Mouse (Mus musculus): ENCODE data around the gene Katna1. TPM values are rescaled to one million over a fixed set of nuclear protein-coding genes. Genes with fewer than 3 reads are reported as not detected.
"Not testable (repeated sequence)": the region's sequence is repeated elsewhere in the genome, so short reads cannot be mapped to it uniquely, and the experiment has no call there.

Gene Katna1
- total RNA-seq (2022), result 10 to 100 TPM; 10.1 to 14.0 (median 13.7) TPM

DNA sequence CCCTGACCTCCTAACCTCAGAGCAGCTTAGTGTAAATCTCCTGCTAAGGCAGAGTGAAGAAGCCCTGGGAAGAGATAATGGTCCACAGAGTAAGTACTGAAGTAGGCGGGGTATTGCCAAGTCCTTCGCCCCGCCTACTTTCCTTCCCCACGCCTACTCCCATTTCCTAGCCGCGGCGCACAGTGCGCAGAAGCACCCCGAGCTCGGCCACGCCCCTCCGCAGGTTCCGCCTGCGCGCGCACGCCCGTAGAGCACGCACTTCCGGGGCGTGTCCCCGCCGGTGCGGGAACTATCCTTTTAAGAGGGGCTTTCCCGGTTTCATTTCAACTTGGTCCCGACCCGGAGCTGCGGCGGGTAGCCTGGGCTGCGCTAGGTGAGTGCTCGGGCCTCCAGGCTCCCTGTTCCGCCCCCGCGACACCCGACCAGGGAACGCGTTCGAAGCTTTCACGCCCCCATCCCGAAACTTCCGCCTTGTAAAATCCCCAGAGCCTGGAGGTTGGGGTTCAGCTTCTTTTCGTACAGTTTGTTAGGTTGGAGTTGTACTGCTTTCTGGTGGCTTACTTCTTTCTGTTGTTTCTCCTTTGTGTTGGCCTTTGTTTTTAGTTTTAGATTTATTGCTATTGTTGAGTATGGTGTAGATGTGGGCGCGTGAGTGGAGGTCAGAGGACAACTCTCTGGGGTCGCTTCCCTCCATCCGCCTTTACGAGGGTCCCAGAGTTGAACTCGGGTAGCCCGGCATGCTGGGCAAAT is at the start of gene Katna1:
Gene Katna1 (plus strand): TSS at position 250 of the 750 bp plus-strand sequence.
- DNase-seq (ENCODE audit: low spot score), result peak; percentile 92

GRCm38 (mm10) chr10:7680731-7681301 is 45.0 kb upstream of the Katna1 start, which contains the start of the genes Pcmt1 and Lats1:
Gene Pcmt1, minus strand, starts transcription at chr10:7681136.
Gene Lats1, plus strand, starts transcription at chr10:7681214.
- peak; percentile 83 for DNase-seq (ENCODE audit: low spot score)

DNA sequence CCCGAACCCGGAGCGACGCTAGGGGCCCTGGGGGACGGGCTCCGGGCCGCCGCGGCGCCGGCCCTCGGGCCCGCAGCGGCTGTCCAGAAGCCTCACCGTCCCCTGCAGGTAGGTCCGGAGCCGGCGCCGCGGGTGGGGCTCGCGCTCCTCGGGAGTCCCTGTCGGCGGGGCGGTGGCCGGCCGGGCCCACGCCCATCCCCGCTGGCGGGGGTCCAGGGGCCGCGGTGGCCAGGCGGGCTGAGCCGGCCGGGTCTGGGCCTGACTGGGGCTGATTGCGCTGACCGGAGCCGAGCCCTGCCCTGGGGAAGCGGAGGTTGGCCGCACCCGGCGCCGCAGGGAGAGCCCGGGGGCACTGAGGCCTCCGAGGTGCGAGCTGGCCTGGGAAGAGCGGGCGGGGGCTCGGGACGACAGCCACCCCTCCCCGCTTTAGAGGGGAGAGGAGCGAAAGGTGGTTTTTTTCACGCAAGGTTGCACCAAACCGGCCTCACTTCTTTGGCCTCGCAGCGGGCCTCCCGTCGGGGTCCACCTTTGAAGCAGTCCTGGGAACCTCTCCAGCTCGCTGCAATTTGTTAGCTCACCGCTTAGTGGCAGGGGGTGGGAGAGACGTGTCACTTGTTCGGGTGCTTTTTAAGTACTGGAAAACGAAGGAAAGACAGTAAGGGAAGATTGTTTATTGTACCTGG is 44.3 kb upstream of the Katna1 start:
- peak; percentile 51 for DNase-seq (ENCODE audit: low spot score)

DNA sequence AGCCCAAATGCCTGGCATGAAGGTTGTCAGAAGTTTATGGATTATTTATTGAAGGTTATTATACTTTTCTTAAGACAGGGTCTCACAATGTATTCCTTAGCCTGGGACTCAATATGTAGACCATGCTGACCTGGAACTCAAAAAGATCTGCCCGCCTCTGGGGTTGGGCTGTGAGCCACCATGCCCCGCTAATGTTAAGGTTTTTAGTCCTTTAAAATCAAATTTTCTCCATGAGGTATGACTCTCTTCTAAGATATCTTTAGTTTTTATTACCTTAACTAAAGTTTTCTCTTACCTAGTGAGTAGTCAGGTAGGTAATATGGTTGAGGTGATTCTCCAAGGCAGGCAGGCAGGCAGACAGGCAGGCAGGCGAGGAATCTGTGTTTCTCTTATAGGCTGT is 43.6 kb upstream of the Katna1 start:
- DNase-seq (ENCODE audit: low spot score), result no peak

GRCm38 (mm10) chr10:7686902-7687301 is 38.9 kb upstream of the Katna1 start:
- DNase-seq (ENCODE audit: low spot score), result no peak

GRCm38 (mm10) chr10:7695286-7695685 is 30.5 kb upstream of the Katna1 start:
- DNase-seq (ENCODE audit: low spot score), result no peak

- no peak for DNase-seq (ENCODE audit: low spot score)
Measured at GRCm38 (mm10) chr10:7700120-7700519, 25.7 kb upstream of the Katna1 start.

DNA sequence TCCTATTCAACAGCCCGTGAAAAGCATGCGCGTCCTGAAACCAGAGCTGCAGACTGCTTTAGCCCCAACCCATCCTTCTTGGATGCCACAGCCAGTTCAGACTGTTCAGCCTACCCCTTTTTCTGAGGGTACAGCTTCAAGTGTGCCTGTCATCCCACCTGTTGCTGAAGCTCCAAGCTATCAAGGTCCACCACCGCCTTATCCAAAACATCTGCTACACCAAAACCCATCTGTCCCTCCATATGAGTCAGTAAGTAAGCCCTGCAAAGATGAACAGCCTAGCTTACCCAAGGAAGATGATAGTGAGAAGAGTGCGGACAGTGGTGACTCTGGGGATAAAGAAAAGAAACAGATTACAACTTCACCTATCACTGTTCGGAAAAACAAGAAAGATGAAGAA is 23.2 kb upstream of the Katna1 start:
- no peak for DNase-seq (ENCODE audit: low spot score)

DNA sequence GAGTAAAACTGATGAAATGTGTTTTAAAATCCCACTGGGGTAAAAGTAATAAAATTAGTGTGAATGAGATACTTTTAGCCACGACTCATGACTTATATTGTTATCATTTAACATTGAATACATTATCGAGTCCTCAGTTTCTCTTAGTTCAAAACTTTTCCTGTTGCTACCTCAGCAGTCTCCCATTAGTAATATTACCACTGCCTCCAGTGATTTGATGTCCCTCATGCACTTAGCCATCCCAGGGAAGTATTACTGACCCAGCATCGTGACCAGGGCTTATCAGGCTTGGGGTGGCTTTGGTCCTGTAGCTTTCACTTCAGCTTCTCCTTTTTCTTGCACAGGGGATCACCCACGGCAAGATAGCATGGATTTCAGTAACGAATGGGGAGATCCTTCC is 15.7 kb upstream of the Katna1 start:
- no peak for DNase-seq (ENCODE audit: low spot score)

GRCm38 (mm10) chr10:7712506-7712905 is 13.3 kb upstream of the Katna1 start:
- no peak for DNase-seq (ENCODE audit: low spot score)

- DNase-seq (ENCODE audit: low spot score), result no peak
Measured at GRCm38 (mm10) chr10:7715056-7715455, 10.7 kb upstream of the Katna1 start.

GRCm38 (mm10) chr10:7726501-7726812 is 657 bp downstream of the Katna1 start:
- DNase-seq (ENCODE audit: low spot score), result no peak

DNA sequence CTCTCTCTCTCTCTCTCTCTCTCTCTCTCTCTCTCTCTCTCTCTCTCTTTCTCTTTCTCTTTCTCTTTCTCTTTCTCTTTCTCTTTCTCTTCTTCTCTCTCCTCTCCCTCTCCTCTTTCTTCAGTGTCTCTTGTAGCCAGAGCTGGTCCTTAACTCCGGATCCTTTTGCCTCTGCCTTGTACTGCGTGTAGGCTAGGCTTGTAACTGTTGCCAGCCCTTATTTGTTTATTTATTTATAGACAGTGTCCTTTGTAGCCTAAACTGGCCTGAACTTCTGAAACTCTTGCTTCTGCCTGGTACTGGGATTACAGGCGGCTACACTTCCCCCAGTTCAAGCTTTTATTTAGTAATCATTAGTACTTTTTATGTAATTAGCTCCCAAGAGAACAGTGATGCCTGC is 1.2 kb downstream of the Katna1 start:
- no peak for DNase-seq (ENCODE audit: low spot score)

GRCm38 (mm10) chr10:7731582-7731981 is 5.8 kb downstream of the Katna1 start:
- DNase-seq (ENCODE audit: low spot score), result no peak

DNA sequence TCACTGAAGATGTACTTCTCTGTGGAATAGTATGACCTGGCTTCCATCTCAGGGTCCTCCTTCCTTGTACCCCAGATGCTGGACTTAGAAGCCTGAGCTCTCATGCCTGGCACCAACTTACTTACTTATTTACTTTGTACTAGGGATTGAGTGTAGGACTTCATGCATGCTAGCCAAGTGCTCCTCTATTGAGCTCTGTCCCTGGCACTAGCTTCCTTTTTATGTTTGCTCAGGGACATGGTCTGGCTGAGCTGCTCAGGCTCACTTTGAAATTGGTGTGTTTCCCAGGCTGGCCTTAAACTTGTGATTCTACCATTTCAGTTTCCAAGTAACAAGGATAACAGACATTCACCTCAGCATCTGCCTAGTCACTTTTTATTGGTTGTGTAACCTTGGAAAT is 11.3 kb downstream of the Katna1 start:
- no peak for DNase-seq (ENCODE audit: low spot score)

GRCm38 (mm10) chr10:7737914-7738313 is 12.1 kb downstream of the Katna1 start:
- DNase-seq (ENCODE audit: low spot score), result no peak

GRCm38 (mm10) chr10:7745528-7745927 is 19.7 kb downstream of the Katna1 start:
- not testable (repeated sequence) for DNase-seq (ENCODE audit: low spot score)

- no peak for DNase-seq (ENCODE audit: low spot score)
Measured at GRCm38 (mm10) chr10:7748752-7749151, 23.0 kb downstream of the Katna1 start.

DNA sequence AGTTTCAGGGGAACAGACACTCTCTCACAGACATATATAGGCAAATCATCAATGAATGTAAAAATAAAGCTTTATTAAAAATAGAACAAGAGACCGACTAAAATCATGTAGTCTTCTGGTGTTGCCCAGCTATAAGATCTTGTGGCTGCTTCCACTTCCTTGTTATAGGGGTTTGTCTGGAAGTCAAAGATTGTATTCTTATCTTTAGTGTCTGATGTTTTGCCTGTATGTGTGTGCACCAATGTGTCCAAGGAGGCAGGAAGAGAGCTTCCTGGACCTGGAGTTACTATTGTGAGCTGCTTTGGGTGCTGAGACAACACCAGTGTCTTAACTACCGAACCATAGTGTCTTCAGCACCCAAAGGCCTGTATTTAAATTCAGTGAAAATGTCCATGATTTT is 31.7 kb downstream of the Katna1 start:
- DNase-seq (ENCODE audit: low spot score), result no peak

DNA sequence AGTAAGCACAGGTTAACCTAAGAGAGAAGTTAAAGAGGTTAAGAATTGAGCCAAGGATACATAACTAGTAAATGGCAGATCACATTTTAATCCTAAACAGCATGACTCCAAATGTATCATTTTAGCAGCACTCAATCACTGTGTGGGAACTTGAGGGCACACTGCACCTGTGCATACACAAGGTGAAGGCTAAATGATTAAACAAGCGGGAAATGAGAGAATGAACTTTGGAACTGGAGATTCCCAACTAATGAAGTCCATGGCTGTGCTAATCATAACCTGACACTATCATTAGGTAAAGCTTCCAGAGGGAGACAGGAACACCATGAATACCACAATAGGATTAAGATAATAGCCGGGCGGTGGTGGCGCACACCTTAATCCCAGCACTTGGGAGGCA is 46.5 kb downstream of the Katna1 start:
- no peak for DNase-seq (ENCODE audit: low spot score)

GRCm38 (mm10) chr10:7772769-7773168 is 47.0 kb downstream of the Katna1 start:
- DNase-seq (ENCODE audit: low spot score), result no peak

DNA sequence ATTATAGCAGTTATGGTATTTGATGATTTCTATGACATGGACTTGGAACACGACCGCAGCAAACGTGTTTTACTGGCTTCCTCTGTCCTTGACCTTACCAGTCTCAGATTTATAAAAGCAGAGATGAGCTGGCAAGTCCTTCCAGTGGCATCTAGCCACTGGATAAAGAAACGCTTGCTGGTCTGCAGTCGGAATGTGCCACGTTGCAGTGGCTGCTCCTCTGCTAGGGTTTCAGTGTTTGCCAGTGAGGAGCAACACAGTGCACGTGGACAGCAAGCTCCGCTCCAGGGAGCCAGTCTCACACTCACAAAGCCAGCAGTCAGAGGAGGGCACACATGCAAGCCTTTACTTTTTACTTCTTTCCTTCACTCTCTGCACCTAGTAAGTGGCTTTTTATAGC is 49.6 kb downstream of the Katna1 start:
- peak; percentile 23 for DNase-seq (ENCODE audit: low spot score)

DNA sequence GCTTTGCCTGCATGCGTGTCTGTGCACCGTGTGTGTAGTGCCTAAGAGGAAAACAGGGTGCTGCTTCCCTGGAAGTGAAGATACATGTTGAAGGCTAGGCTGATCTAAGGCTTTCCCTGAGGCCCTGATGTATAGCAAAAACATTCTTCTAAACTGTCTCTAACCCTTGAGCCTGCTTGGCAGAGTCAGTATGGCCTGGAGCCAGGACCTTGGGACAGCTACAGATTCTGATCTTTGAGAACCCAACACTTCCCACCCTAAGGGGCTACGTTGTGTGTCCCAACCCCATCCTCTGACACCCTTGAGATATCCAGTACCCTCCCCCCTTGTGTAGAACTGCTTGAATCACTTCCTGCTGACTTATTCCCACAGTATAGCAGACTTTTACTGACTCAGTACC is 52.6 kb downstream of the Katna1 start:
- no peak for DNase-seq (ENCODE audit: low spot score)
